Mouse (Mus musculus) heart, embryonic 14.5 days (tissue): ENCODE data around the gene Nxph3. TPM values are rescaled to one million over a fixed set of nuclear protein-coding genes. Genes with fewer than 3 reads are reported as not detected.

Experiments used
- ATAC-seq: fragments of 200-750 bp; cut with Nextera tagmentation; 2 replicates; pipeline ENCODE4 v1.8.0; 2017; ENCODE audit warnings: low read depth, moderate TSS enrichment; ENCODE audit not compliant: insufficient number of reproducible peaks, insufficient read depth, low FRiP score
- H3K27ac ChIP-seq, 2 experiments: fragments of 200-500 bp in 1 of 2; fragments of 300-500 bp in 1 of 2; sonication (generic) in 1 of 2; replicated peaks in 1 of 2; 2 replicates each; pipeline ENCODE4 v1.5.1; 2012 to 2014; ENCODE audit warnings: low read depth in 2 of 2, low read length in 2 of 2, control low read depth in 1 of 2, mild to moderate bottlenecking in 1 of 2, mixed read lengths in 1 of 2; ENCODE audit not compliant: control insufficient read depth in 1 of 2, insufficient read depth in 1 of 2
- H3K27me3 ChIP-seq: fragments of 300-500 bp; sonication (generic); 2 replicates; pipeline ENCODE4 v1.6.1; 2014; ENCODE audit warnings: mild to moderate bottlenecking, low read length, control low read depth; ENCODE audit not compliant: control insufficient read depth, insufficient read depth
- H3K36me3 ChIP-seq: fragments of 300-500 bp; sonication (generic); 2 replicates; pipeline ENCODE4 v1.6.1; 2014; ENCODE audit warnings: mild to moderate bottlenecking, control low read depth, low read length, mixed read lengths; ENCODE audit not compliant: control insufficient read depth, insufficient read depth
- H3K4me1 ChIP-seq, 2 experiments: fragments of 200-500 bp in 1 of 2; fragments of 300-500 bp in 1 of 2; sonication (generic) in 1 of 2; 2 replicates each; pipeline ENCODE4 v1.6.1; 2012 to 2014; ENCODE audit warnings: low read length in 2 of 2, control low read depth in 1 of 2, mixed read lengths in 1 of 2; ENCODE audit not compliant: control insufficient read depth in 2 of 2, insufficient read depth in 2 of 2
- H3K4me2 ChIP-seq: fragments of 300-500 bp; sonication (generic); 2 replicates; pipeline ENCODE4 v1.6.1; 2014; ENCODE audit warnings: mild to moderate bottlenecking, low read length
- H3K4me3 ChIP-seq, 2 experiments: fragments of 200-500 bp in 1 of 2; fragments of 300-500 bp in 1 of 2; sonication (generic) in 1 of 2; 2 replicates each; pipeline ENCODE4 v1.5.1; 2012 to 2014; ENCODE audit warnings: low read length in 2 of 2, mild to moderate bottlenecking in 2 of 2, control low read depth in 1 of 2, low read depth in 1 of 2, moderate library complexity in 1 of 2; ENCODE audit not compliant: control insufficient read depth in 1 of 2, insufficient read depth in 1 of 2
- H3K9ac ChIP-seq: fragments of 300-500 bp; sonication (generic); 2 replicates; pipeline ENCODE4 v1.6.1; 2014; ENCODE audit warnings: mild to moderate bottlenecking, low read length
- H3K9me3 ChIP-seq: fragments of 300-500 bp; sonication (generic); 2 replicates; pipeline ENCODE4 v1.6.1; 2016; ENCODE audit warnings: low read length, control low read depth; ENCODE audit not compliant: control insufficient read depth
- WGBS: fragments of 180-500 bp; shearing (Covaris S2); extraction: QIAGEN DNeasy Blood & Tissue Kit; methylation state at CpG from one replicate; pipeline ENCODE4 v1.1.7; 2014; 5-methylcytosine and 5-hydroxymethylcytosine counted together
- polyA plus RNA-seq: library from polyadenylated mRNA; unstranded; fragments of >200 nt; fragmentation: Nextera tagmentation; extraction: Ambion mirVana; gene quantifications from 2 replicates; pipeline ENCODE4 v1.2.1, GENCODE M21; 2014

Nxph3 gene
- polyA plus RNA-seq: 0.36 TPM in 1 of 2 replicates, not detected in the other

DNA sequence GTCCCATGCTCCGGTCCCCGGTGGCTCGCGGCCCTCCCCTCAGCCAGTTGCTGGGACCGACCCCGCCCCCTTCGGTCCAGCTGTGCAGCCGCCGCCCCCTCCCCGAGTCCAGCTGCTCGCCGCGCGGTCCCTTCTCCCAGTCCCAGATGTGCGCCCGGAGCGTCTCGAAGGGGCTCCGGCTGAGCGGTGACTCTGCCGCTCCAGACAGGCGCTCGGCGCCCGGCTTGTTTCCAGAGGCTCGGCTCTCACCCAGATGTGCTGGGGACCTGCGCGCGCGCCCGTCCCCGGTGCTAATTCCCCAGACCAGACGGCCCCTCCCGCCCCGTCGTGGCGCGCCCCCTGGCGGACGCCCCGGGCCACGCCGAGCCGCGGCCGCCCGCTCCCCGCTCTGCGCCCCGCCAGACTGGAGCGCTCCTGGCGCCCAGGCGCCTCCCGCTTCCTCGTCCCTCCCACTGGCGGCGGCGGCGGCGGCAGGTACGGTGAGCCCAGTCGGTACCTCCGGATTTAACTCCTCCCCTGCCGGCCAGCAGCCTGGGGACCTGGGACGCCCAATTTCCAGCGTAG, at the start of gene Nxph3:
TSS of gene Nxph3 (minus strand) at position 273 of the 564 bp plus-strand sequence.
- Histone ChIP-seq H3K36me3 (no peaks in the 10 kb centered on the region), H3K9ac (peak within 1 kb of the TSS; percentile 63), H3K27ac (no peak within 1 kb of the TSS), H3K4me1 (peaks cover 3 to 8% of the 10 kb centered on the region in 2 experiments; a peak in 2 of 4 replicates), H3K27me3 (peaks cover 61% of the 10 kb centered on the region), H3K4me3 (peak within 1 kb of the TSS; percentile 50 to 58), H3K9me3 (no peaks in the 10 kb centered on the region), H3K4me2 (peak within 1 kb of the TSS; percentile 91)
- no peak; the same call in 1 of the 2 replicates for ATAC-seq
- under 1% methylated on average over 49 of the region's 66 CpGs for WGBS

DNA sequence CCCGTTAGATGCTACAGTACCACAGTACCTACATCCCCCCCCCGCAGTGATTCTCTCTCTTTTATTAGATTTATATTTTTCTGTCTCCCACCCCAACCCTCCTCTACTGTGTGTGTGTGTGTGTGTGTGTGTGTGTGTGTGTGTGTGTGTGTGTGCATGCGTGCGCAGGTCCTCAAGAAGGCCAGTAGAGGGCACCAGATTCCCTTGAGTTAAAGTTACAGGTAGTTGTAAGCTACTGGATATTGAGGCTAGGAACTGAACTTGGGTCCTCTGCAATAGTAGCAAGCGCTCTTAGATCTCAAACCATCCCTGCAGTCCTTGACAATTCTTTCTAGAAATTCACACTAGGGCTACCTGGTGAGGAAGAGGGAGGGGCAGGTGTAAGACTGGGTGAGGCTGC, 49.5 kb upstream of the Nxph3 start:
- Histone ChIP-seq H3K4me2 (no peak overlapping the region), H3K27ac (no peak overlapping the region), H3K4me1 (peaks cover 8 to 9% of the 10 kb centered on the region in 2 experiments; a peak in 2 of 4 replicates), H3K27me3 (no peaks in the 10 kb centered on the region), H3K9ac (no peak overlapping the region), H3K36me3 (no peaks in the 10 kb centered on the region), H3K4me3 (no peak overlapping the region), H3K9me3 (peaks cover 3% of the 10 kb centered on the region; the same call in 1 of the 2 replicates)
- 92% methylated on average over 5 of the region's 5 CpGs for WGBS
- no peak for ATAC-seq

DNA sequence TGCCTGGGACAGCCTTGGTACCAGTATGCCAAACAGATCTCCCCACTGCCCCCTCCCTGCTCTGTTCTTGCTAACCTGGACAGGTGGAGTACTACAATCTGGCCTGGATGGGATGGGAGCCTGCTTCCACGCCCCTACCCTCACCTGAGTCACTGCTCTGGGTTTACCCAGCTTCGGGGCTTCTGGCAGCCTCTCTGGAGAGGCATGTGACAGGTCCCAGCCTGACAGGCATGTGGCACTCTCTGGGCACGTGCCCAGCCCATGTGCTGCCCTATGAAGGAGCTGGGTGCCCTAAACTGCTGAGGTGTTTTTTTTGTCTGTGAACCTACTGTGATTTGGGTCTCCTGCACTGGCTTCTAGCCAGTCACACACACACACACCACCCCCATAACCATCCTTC, 46.4 kb upstream of the Nxph3 start:
- Histone ChIP-seq H3K4me3 (no peak overlapping the region), H3K4me1 (peaks cover 0 to 8% of the 10 kb centered on the region in 2 experiments; a peak in 1 of 4 replicates), H3K4me2 (no peak overlapping the region), H3K9me3 (peaks cover 3% of the 10 kb centered on the region; the same call in 1 of the 2 replicates), H3K27ac (no peak overlapping the region), H3K27me3 (no peaks in the 10 kb centered on the region; the same call in 1 of the 2 replicates), H3K36me3 (no peaks in the 10 kb centered on the region), H3K9ac (no peak overlapping the region)
- no peak for ATAC-seq
- WGBS: 52% methylated on average over 3 of the region's 3 CpGs

DNA sequence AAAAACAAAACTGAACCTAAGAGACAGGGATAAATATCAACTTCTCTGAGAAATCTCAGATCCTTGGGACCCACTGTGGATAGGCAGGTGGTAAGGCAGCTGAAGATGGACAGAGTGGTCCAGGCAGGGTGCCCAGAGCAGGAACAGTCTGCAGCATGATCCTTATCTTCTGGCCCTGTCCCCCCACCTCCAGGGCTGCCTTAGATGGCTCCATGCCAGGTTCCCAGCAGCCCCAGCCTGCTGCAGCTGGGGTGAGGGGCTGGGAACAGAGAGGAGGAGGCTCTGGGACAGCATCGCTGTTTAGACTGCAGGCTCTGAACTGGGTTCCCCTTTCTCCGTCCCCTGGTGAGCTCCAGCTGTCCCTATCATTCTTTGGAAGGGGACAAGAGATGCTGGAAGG, 45.4 kb upstream of the Nxph3 start:
- H3K27me3 ChIP-seq: no peaks in the 10 kb centered on the region; the same call in 1 of the 2 replicates
- no peak overlapping the region for H3K4me2 ChIP-seq
- no peak overlapping the region for H3K27ac ChIP-seq
- no peak for ATAC-seq
- 44% methylated on average over 2 of the region's 2 CpGs for WGBS
- peaks cover 3% of the 10 kb centered on the region; the same call in 1 of the 2 replicates for H3K9me3 ChIP-seq
- no peak overlapping the region for H3K4me3 ChIP-seq
- no peak overlapping the region for H3K9ac ChIP-seq
- H3K4me1 ChIP-seq: peaks cover 0 to 8% of the 10 kb centered on the region in 2 experiments; a peak in 1 of 4 replicates
- no peaks in the 10 kb centered on the region for H3K36me3 ChIP-seq

DNA sequence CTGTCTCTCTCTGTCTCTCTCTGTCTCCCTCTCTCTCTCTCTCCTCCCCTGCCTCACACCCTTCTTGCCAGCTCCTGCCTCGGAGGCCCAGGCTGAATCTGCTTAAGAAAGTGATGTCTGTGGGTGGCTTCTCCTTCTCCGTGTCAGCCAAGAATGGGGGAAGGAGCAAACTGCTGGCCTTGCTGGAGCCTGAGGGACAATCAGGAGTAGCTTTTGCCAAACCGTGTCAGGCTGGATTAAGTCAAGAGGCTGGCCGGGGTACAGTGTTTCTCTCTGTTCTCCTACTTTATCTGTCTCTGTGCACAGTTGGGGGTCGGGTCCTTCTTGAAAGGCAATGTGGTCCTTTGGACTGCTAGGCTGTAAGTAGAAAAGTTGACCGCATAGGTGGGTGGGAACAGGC, 43.3 kb upstream of the Nxph3 start:
- no peak overlapping the region for H3K4me2 ChIP-seq
- WGBS: 27% methylated on average over 6 of the region's 6 CpGs
- peaks cover 0 to 8% of the 10 kb centered on the region in 2 experiments; a peak in 1 of 4 replicates for H3K4me1 ChIP-seq
- ATAC-seq: no peak
- no peaks in the 10 kb centered on the region for H3K36me3 ChIP-seq
- no peak overlapping the region for H3K4me3 ChIP-seq
- no peak overlapping the region for H3K9ac ChIP-seq
- no peaks in the 10 kb centered on the region for H3K9me3 ChIP-seq
- H3K27ac ChIP-seq: no peak overlapping the region
- H3K27me3 ChIP-seq: no peaks in the 10 kb centered on the region; the same call in 1 of the 2 replicates

DNA sequence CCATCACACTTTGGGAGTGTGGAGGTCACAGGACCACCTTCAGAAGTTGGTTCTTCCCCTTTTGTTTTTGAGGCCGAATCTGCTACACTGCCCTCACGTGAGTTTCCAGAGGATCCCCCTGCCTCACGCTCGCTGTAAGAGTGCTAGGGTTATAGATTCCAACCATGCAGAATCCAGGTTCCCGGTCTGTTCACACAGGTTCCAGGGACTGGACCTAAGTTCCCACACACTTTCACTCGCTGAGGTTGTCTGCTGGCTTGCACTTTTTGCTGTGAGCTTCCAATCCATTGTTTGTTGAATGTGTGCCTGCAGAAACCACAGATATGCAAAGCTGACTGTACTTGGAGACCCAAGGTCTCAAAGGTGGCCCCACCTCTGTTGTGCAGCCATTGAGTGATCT, 42.7 kb upstream of the Nxph3 start:
- Histone ChIP-seq H3K27ac (no peak overlapping the region), H3K4me2 (no peak overlapping the region), H3K9me3 (no peaks in the 10 kb centered on the region), H3K27me3 (no peaks in the 10 kb centered on the region; the same call in 1 of the 2 replicates), H3K36me3 (no peaks in the 10 kb centered on the region), H3K4me1 (peaks cover 0 to 8% of the 10 kb centered on the region in 2 experiments; a peak in 1 of 4 replicates), H3K4me3 (no peak overlapping the region), H3K9ac (no peak overlapping the region)
- no peak for ATAC-seq
- WGBS: 80% methylated on average over 6 of the region's 6 CpGs

DNA sequence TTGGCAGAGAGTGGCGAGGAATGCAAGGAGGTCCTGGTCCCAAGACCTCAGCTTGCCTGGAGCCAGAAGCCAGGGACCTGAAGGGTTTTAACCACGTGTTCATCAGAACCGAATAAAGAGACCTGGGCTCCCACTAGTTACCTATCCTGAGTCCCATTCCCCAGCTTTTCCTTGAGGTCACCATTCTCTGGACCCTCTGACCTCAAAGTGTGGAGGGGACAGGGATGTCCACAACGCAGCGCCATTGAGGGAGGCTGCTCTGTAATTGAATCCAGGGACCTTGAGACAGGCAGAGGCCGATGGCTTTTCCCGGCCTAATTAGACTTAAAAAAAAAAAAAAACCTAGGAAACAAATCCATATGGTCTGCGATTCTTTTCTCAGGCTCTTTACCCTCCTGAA, 40.9 kb upstream of the Nxph3 start:
- Histone ChIP-seq H3K4me3 (no peak overlapping the region), H3K36me3 (no peaks in the 10 kb centered on the region), H3K4me1 (peaks cover 0 to 10% of the 10 kb centered on the region in 2 experiments; a peak in 2 of 4 replicates), H3K9me3 (no peaks in the 10 kb centered on the region), H3K27me3 (no peaks in the 10 kb centered on the region; the same call in 1 of the 2 replicates), H3K27ac (no peak overlapping the region), H3K4me2 (no peak overlapping the region), H3K9ac (no peak overlapping the region)
- WGBS: 63% methylated on average over 8 of the region's 8 CpGs
- no peak for ATAC-seq
